Mouse (Mus musculus) liver, postnatal 0 days (tissue): ENCODE results near the gene Cfap43. TPM values are rescaled to one million over a fixed set of nuclear protein-coding genes. Genes with fewer than 3 reads are reported as not detected.

Source experiments
- ATAC-seq: fragments of 200-750 bp; cut with Nextera tagmentation; 2 replicates; pipeline ENCODE4 v1.8.0; 2017; ENCODE audit warnings: mild to moderate bottlenecking, moderate library complexity
- DNase-seq: peaks from one replicate; pipeline ENCODE4 v3.0.0-alpha.2; 2016
- H3K27ac ChIP-seq: fragments of 300-500 bp; sonication (generic); 2 replicates; pipeline ENCODE4 v1.5.1; 2014; ENCODE audit warnings: antibody characterized with exemption, moderate library complexity, mild to moderate bottlenecking, low read depth
- H3K27me3 ChIP-seq: fragments of 300-500 bp; sonication (generic); 2 replicates; pipeline ENCODE4 v1.6.1; 2014; ENCODE audit warnings: low read length, control low read depth, mixed read lengths; ENCODE audit not compliant: insufficient read depth
- H3K36me3 ChIP-seq: fragments of 300-500 bp; sonication (generic); replicated peaks from 2 replicates; pipeline ENCODE4 v1.6.1; 2014; ENCODE audit warnings: mild to moderate bottlenecking, control low read depth, low read length, moderate library complexity, mixed read lengths; ENCODE audit not compliant: insufficient read depth
- H3K4me1 ChIP-seq: fragments of 300-500 bp; sonication (generic); 2 replicates; pipeline ENCODE4 v1.6.1; 2014; ENCODE audit warnings: antibody characterized with exemption, mild to moderate bottlenecking, control low read depth; ENCODE audit not compliant: insufficient read depth
- H3K4me2 ChIP-seq: fragments of 300-500 bp; sonication (generic); 2 replicates; pipeline ENCODE4 v1.6.1; 2014; ENCODE audit warnings: low read depth, mild to moderate bottlenecking, low read length, moderate library complexity, mixed read lengths
- H3K4me3 ChIP-seq: fragments of 300-500 bp; sonication (generic); 2 replicates; pipeline ENCODE4 v1.5.1; 2014; ENCODE audit warnings: low read depth, low read length
- H3K9ac ChIP-seq: fragments of 300-500 bp; sonication (generic); replicated peaks from 2 replicates; pipeline ENCODE4 v1.6.1; 2014; ENCODE audit warnings: mild to moderate bottlenecking, moderate library complexity
- H3K9me3 ChIP-seq: fragments of 300-500 bp; sonication (generic); 2 replicates; pipeline ENCODE4 v1.6.1; 2016; ENCODE audit warnings: mild to moderate bottlenecking, control low read depth, low read length, mixed read lengths
- CTCF ChIP-seq: sonication (generic); IDR thresholded peaks from 2 replicates; pipeline ENCODE4 v1.5.1; 2016; ENCODE audit warnings: antibody characterized with exemption, low read depth
- EP300 ChIP-seq: IDR thresholded peaks from 2 replicates; pipeline ENCODE4 v1.6.1; 2016; ENCODE audit warnings: antibody characterized with exemption, low read depth, mild to moderate bottlenecking
- WGBS: fragments of 180-500 bp; shearing (Covaris S2); extraction: QIAGEN DNeasy Blood & Tissue Kit; methylation state at CpG from one replicate; pipeline ENCODE4 v1.1.7; 2014; ENCODE audit not compliant: insufficient replicate concordance; 5-methylcytosine and 5-hydroxymethylcytosine counted together
- polyA plus RNA-seq: library from polyadenylated mRNA; unstranded; fragments of >200 nt; fragmentation: Nextera tagmentation; extraction: Ambion mirVana; gene quantifications from 2 replicates; pipeline ENCODE4 v1.2.1, GENCODE M21; 2015

Gene Cfap43
- polyA plus RNA-seq, 1 experiment from 2014 or later, result 0.05 TPM

- TF ChIP-seq CTCF, result no peak
- no peak for TF ChIP-seq EP300
- Histone ChIP-seq H3K27me3 (no peaks in the 10 kb centered on the region), H3K4me1 (no peaks in the 10 kb centered on the region), H3K9me3 (no peaks in the 10 kb centered on the region), H3K4me2 (no peak overlapping the region), H3K27ac (no peak overlapping the region), H3K36me3 (no peaks in the 10 kb centered on the region), H3K9ac (no peak overlapping the region), H3K4me3 (no peak overlapping the region)
- WGBS, result 82% methylated on average over 11 of the region's 11 CpGs
- no peak for ATAC-seq
- no peak for DNase-seq
Observed at GRCm38 (mm10) chr19:47790316-47791020, 128.6 kb downstream of the Cfap43 start.

GRCm38 (mm10) chr19:47783898-47784297 is 135.2 kb downstream of the Cfap43 start:
- ATAC-seq (no peak), DNase-seq (no peak)
- H3K4me1 ChIP-seq, result no peaks in the 10 kb centered on the region
- TF ChIP-seq EP300 (no peak), CTCF (no peak)
- H3K9me3 ChIP-seq, result no peaks in the 10 kb centered on the region
- no peak overlapping the region for H3K4me2 ChIP-seq
- WGBS, result 72% methylated on average over 6 of the region's 6 CpGs
- H3K27ac ChIP-seq, result no peak overlapping the region
- H3K36me3 ChIP-seq, result no peaks in the 10 kb centered on the region
- H3K4me3 ChIP-seq, result no peak overlapping the region
- H3K27me3 ChIP-seq, result no peaks in the 10 kb centered on the region
- no peak overlapping the region for H3K9ac ChIP-seq

GRCm38 (mm10) chr19:47780972-47781371 is 138.1 kb downstream of the Cfap43 start:
- ATAC-seq (no peak), DNase-seq (no peak)
- 70% methylated on average over 11 of the region's 11 CpGs for WGBS
- no peak overlapping the region for H3K4me2 ChIP-seq
- no peaks in the 10 kb centered on the region for H3K4me1 ChIP-seq
- no peak overlapping the region for H3K4me3 ChIP-seq
- H3K9me3 ChIP-seq, result no peaks in the 10 kb centered on the region
- no peak for TF ChIP-seq EP300
- TF ChIP-seq CTCF, result no peak
- H3K27me3 ChIP-seq, result no peaks in the 10 kb centered on the region
- no peak overlapping the region for H3K27ac ChIP-seq
- H3K9ac ChIP-seq, result no peak overlapping the region
- H3K36me3 ChIP-seq, result no peaks in the 10 kb centered on the region

GRCm38 (mm10) chr19:47780145-47780544 is 138.9 kb downstream of the Cfap43 start:
- no peak overlapping the region for H3K9ac ChIP-seq
- WGBS, result 70% methylated on average over 7 of the region's 7 CpGs
- no peaks in the 10 kb centered on the region for H3K36me3 ChIP-seq
- no peak for TF ChIP-seq CTCF
- no peak for TF ChIP-seq EP300
- no peak overlapping the region for H3K4me2 ChIP-seq
- no peaks in the 10 kb centered on the region for H3K27me3 ChIP-seq
- DNase-seq, result no peak
- H3K4me3 ChIP-seq, result no peak overlapping the region
- ATAC-seq, result no peak
- no peaks in the 10 kb centered on the region for H3K4me1 ChIP-seq
- no peaks in the 10 kb centered on the region for H3K9me3 ChIP-seq
- no peak overlapping the region for H3K27ac ChIP-seq

- H3K36me3 ChIP-seq, result no peaks in the 10 kb centered on the region
- H3K9ac ChIP-seq, result no peak overlapping the region
- WGBS, result 67% methylated on average over 6 of the region's 6 CpGs
- DNase-seq, result no peak
- no peak overlapping the region for H3K27ac ChIP-seq
- no peak overlapping the region for H3K4me2 ChIP-seq
- no peaks in the 10 kb centered on the region for H3K27me3 ChIP-seq
- no peak for ATAC-seq
- TF ChIP-seq CTCF (no peak), EP300 (no peak)
- H3K4me3 ChIP-seq, result no peak overlapping the region
- no peaks in the 10 kb centered on the region for H3K4me1 ChIP-seq
- no peaks in the 10 kb centered on the region for H3K9me3 ChIP-seq
Observed at GRCm38 (mm10) chr19:47777847-47778246, 141.2 kb downstream of the Cfap43 start.

GRCm38 (mm10) chr19:47755625-47756024 is 163.5 kb downstream of the Cfap43 start:
- no peak overlapping the region for H3K4me3 ChIP-seq
- H3K27ac ChIP-seq, result no peak overlapping the region
- H3K9me3 ChIP-seq, result no peaks in the 10 kb centered on the region
- no peaks in the 10 kb centered on the region for H3K36me3 ChIP-seq
- H3K4me1 ChIP-seq, result no peaks in the 10 kb centered on the region
- WGBS, result 68% methylated on average over 19 of the region's 19 CpGs
- DNase-seq (no peak), ATAC-seq (no peak)
- TF ChIP-seq CTCF (no peak), EP300 (no peak)
- no peaks in the 10 kb centered on the region for H3K27me3 ChIP-seq
- 0 out of 2 replicates have a peak overlapping the region, but pooled peaks have one; percentile 3 for H3K4me2 ChIP-seq
- H3K9ac ChIP-seq, result no peak overlapping the region

GRCm38 (mm10) chr19:47754931-47755330 is 164.2 kb downstream of the Cfap43 start:
- DNase-seq (no peak), ATAC-seq (no peak)
- Histone ChIP-seq H3K4me3 (no peak overlapping the region), H3K4me1 (no peaks in the 10 kb centered on the region), H3K36me3 (no peaks in the 10 kb centered on the region), H3K27ac (no peak overlapping the region), H3K9ac (no peak overlapping the region), H3K9me3 (no peaks in the 10 kb centered on the region), H3K4me2 (no peak overlapping the region), H3K27me3 (no peaks in the 10 kb centered on the region)
- 68% methylated on average over 9 of the region's 9 CpGs for WGBS
- no peak for TF ChIP-seq CTCF
- TF ChIP-seq EP300, result no peak
